Mouse (Mus musculus) left cerebral cortex, adult 2 months (tissue): Measurements from ENCODE around the gene Cxcl10. TPM values are rescaled to one million over a fixed set of nuclear protein-coding genes. Genes with fewer than 3 reads are reported as not detected.

Experiments used
- DNase-seq, 2 experiments: peaks; one replicate each; pipeline ENCODE4 v3.0.0; 2021 to 2022; ENCODE audit warnings: low spot score in 2 of 2, mixed read lengths in 1 of 2; ENCODE audit errors: extremely low spot score in 1 of 2
- H3K27ac ChIP-seq: fragments of 200-600 bp; 2 replicates; pipeline ENCODE4 v1.8.1; 2022
- H3K4me3 ChIP-seq: fragments of 200-600 bp; 2 replicates; pipeline ENCODE4 v1.8.1; 2022
- CTCF ChIP-seq: fragments of 200-600 bp; IDR thresholded peaks from 2 replicates; pipeline ENCODE4 v1.8.1; 2022; ENCODE audit warnings: antibody characterized with exemption, mild to moderate bottlenecking, moderate library complexity
- intact Hi-C: fragments of 180-260 bp; cut with DNase I; formaldehyde crosslinking; loops from one replicate; pipeline ENCODE4 v1.15.1; 2025
- long read RNA-seq, 2 experiments: library from polyadenylated mRNA; stranded (forward); transcript quantifications; one replicate each; pipeline ENCODE4 v2.0.0; 2021; ENCODE audit warnings: borderline mapping rate in 2 of 2
- total RNA-seq, 2 experiments: library from RNA; stranded (reverse); gene quantifications; 2 replicates each; pipeline ENCODE4 v1.2.3; 2021

The Cxcl10 gene
- not detected for total RNA-seq
- long read RNA-seq, experiment 1 = 0 reads
- long read RNA-seq, experiment 2 = 0 reads

DNA sequence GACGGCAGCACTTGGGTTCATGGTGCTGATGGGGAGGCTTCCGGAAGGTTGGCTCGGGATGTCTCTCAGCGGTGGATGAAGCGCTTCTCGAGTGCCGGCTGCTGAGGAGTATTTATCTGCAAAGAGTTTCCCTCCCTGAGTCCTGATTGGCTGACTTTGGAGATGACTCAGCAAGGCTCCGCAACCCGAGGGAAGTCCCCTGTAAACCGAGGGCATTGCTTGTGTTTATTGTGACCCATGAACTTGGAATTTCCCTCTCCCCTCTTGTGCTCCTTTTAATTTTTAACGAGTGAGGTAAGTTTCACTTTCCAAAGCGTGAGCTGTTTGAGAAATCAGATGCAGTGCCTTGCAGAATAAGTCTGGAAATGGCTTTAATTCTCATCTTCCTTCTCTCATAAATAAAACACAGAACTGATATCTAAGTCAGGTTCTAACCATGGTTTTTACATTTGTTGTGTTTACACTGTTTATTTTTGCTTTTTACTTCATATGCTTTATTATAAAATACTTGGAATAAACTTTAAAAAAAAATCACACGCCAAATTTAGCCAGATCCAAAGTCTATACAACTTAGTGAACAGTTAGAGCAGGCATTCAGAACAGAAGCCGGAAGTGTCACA is at the start of gene Cxcl10:
Cxcl10 (minus strand) TSS at position 96 of the 620 bp plus-strand sequence.
- intact Hi-C loops = no loop called here
- DNase-seq = peak in 1 of 2 experiments; percentile 15

DNA sequence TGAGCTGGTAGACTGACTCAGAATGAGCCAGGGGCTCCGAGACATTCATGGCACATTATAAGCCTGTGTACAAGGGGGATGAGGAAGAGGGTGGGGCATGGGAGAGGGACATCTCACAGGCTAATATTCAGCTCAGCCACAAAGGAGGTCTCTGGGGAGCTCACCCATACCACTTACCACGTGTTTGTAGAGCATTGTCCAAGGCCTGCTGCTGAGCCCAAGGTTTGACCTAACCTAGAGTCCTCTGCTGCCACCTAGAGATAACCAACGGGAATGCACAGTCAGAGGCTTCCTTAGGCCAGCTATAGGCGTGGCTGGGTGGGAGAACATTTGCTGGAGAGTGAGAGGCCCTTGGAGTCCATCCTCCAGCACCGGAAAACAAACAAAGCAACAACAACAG is 49.5 kb upstream of the Cxcl10 start:
- no peak overlapping the region for H3K27ac ChIP-seq
- no peak overlapping the region for H3K4me3 ChIP-seq
- intact Hi-C loops = no loop called here
- DNase-seq = peak; percentile 63 to 71
- peak; percentile 70 for TF ChIP-seq CTCF

More for the DNA sequence above, at the start of gene Cxcl10:
- Histone ChIP-seq H3K4me3 (peak within 1 kb of the TSS; percentile 23), H3K27ac (no peak within 1 kb of the TSS)
- TF ChIP-seq CTCF = no peak

DNA sequence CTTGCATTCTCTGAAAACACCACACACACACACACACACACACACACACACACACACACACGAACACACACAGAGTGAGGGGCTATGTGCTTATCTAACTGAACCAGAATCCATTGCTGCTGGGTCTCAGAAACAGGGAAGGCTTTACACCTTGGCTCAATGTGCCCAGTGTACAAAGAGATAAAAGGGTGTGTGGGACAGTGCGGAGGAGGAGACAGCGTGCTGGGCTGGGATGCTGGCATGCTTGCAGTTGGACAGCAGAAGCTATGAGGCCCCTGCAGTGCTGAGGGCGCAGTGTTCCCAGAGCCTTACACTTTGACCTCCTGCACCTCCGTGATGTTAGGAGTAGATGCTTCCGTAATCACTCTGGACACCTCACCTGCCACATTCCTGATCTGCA is 47.8 kb upstream of the Cxcl10 start:
- DNase-seq = no peak
- TF ChIP-seq CTCF = no peak
- Histone ChIP-seq H3K4me3 (no peak overlapping the region), H3K27ac (no peak overlapping the region)
- intact Hi-C loops = no loop called here

DNA sequence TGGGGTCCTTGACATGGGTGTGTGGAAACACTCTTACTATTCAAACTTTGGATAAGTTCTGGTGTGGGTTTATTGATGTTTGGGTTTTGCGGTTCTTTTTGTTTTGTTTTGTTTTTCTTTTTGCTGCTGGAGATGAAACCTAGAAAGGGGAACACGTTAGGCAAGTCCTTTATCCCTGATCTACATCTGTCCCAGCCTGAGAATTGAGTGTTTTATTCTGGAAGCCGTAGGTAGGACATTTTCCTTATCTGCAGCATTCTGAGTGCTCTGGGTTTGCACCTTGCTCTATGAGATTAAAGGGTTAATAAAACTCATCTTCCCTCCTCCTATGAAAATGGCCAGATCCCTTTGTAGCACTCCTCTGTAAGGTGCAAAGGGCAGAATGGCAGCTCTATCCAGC is 47.1 kb upstream of the Cxcl10 start:
- H3K27ac ChIP-seq = no peak overlapping the region
- intact Hi-C loops = no loop called here
- TF ChIP-seq CTCF = no peak
- H3K4me3 ChIP-seq = no peak overlapping the region
- no peak for DNase-seq

DNA sequence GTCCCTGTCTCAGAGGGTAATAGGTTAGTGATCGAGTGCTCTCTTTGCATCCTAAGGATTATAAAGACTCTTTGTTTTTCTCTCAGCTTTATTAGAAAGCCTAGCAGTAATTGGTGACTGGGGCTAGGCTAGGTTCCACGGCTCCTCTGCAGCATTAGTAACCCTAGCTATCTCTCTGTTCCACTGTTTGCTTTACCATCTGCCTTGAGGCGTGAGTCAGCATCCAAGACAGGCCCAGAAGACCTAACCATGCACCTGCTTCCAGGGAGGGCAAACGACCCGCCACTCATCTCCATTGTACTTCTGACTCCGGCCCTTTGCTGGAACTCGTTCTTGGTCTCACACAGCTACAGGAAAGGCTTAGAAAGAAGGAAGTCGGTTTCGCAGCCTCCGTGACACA is 45.2 kb upstream of the Cxcl10 start:
- TF ChIP-seq CTCF = no peak
- intact Hi-C loops = no loop called here
- no peak overlapping the region for H3K4me3 ChIP-seq
- no peak for DNase-seq
- no peak overlapping the region for H3K27ac ChIP-seq

DNA sequence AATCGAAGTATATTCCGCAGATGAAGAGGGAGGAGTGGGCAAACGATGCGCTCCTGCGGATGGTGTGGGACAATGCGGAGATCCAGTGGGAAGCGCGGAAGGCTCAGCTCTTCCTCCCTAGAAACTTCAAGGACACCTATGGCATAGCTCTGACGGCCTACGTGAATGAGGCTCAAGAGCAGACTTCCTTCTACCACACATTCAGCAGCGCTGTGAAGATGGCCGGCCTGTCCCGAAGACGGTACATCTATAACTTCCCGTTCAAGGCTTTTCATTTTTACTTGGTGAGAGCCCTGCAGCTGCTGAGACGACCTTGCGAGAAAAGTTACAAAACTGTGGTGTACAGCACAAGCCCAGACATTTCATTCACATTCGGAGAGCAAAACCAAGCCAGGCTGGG is 43.9 kb upstream of the Cxcl10 start:
- no peak for TF ChIP-seq CTCF
- intact Hi-C loops = no loop called here
- Histone ChIP-seq H3K27ac (no peak overlapping the region), H3K4me3 (no peak overlapping the region)
- no peak for DNase-seq

DNA sequence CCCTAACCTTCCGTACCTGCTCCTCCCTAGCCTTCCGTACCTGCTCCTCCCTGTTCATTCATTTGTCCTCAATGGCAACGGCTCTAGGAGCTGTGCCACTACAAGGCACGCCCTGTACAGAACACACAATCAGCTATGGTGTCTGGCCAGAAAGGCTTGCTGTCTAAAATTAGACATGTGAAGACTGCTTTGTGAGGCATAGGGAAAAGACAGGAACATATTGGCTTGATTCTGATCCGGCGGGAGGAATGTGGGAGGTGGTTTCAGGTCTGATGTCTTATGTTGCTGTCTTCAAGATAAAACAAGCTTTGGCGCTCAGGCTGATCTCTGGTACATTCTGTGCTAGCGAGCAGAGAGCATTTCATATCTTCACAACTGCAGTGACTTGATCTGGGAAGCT is 41.9 kb upstream of the Cxcl10 start:
- H3K4me3 ChIP-seq = no peak overlapping the region
- intact Hi-C loops = no loop called here
- no peak for DNase-seq
- no peak for TF ChIP-seq CTCF
- no peak overlapping the region for H3K27ac ChIP-seq

DNA sequence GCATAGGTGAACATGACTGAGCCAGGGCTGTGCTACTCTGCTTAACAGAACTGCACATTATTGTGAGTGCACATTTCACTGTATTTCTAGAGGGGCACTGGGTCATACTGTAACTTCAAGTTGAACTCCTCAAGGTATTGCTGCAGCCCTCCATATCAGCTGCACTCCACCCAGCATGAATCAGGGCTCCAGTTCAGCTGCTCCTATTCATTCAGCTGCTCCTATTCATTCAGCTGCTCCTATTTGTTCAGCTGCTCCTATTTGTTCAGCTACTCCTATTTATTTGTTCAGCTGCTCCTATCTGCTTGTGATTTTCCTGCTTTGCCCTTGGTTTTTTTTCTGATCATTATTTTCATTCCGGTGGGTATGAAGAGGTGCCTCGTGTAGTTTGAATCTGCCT is 41.3 kb upstream of the Cxcl10 start:
- no peak overlapping the region for H3K4me3 ChIP-seq
- no peak overlapping the region for H3K27ac ChIP-seq
- intact Hi-C loops = no loop called here
- no peak for TF ChIP-seq CTCF
- DNase-seq = no peak

DNA sequence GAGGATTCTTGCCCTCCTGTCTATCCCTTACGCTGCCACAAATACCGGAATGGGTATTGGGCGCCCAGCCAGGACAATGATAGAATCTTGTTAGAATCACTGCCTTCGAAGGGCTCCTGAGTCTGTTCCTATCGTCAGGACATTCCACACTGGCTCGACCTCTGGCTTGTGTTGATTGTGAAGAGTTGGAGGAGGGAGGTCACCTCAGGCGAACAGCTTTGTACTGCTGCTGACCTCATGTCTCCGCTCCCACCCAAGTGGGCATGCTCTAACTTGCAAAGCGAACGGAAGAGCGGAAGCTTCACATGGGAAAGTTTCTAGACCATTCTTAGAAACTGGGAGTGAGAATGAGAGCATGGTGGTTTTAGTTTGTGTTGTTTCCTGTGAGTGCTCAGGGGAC is 38.7 kb upstream of the Cxcl10 start:
- intact Hi-C loops = no loop called here
- Histone ChIP-seq H3K27ac (no peak overlapping the region), H3K4me3 (no peak overlapping the region)
- DNase-seq = no peak
- TF ChIP-seq CTCF = no peak

DNA sequence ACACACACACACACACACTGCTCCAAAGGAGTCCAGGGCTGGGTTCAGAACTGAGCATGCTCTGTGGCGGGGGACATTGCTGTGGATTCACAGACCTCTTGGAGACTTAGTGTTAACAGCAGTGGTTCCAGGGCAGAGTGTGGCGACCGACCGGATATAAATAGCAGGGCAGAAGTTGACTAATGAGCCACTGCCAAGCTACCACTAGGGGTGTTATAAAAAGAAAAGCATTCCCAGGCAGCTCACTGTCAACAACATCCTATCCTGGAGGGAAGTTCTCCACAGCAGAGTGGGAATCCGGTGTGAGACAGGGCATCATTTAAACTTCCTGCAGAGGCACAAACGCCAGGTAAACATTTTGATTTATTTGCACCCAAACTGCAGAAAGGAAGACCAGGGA is 38.0 kb upstream of the Cxcl10 start:
- no peak overlapping the region for H3K27ac ChIP-seq
- peak; percentile 22 for TF ChIP-seq CTCF
- intact Hi-C loops = no loop called here
- DNase-seq = no peak
- no peak overlapping the region for H3K4me3 ChIP-seq

DNA sequence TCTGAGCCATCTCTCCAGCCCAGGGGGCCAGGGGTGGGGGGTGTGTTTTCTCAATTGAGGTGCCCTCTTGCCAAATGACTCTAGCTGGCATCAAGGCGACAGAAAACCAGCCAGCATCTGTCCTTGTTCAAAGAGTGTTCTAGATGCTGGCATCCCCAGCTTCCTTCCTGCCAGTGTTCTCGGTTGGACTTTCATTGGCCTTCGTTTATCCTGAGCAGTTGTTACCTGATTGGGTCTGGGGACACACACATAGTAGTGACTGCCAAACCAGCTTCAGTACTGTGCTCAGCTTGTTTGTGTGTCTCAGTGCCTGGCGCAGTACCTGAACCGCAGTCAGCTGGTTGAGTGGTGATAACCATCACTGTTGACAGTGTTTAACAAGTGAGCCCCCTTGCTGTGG is 37.4 kb upstream of the Cxcl10 start:
- intact Hi-C loops = no loop called here

DNA sequence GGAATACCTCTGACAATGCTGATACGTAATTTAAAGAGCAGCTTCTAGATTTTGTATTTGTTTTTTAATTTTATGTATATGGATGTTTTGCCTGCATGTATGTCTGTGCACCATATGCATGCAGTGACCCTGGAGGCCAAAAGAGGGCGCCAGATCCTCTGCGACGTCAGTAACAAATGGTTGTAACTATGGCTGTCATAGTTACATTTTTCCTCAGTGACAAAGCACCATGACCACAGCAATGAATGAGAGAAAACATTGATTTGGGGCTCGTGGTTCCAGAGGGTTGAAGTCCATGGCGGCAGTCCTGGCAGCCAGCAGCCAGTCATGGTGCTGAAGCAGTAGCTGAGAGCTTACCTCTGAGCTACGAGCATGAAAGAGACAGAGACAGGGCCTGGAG is 36.2 kb upstream of the Cxcl10 start:
- Histone ChIP-seq H3K4me3 (no peak overlapping the region), H3K27ac (no peak overlapping the region)
- TF ChIP-seq CTCF = peak; percentile 50
- no peak for DNase-seq
- intact Hi-C loops = no loop called here

More for the DNA sequence above, 37.4 kb upstream of the Cxcl10 start:
- H3K27ac ChIP-seq = no peak overlapping the region
- no peak overlapping the region for H3K4me3 ChIP-seq
- TF ChIP-seq CTCF = no peak
- DNase-seq = no peak

DNA sequence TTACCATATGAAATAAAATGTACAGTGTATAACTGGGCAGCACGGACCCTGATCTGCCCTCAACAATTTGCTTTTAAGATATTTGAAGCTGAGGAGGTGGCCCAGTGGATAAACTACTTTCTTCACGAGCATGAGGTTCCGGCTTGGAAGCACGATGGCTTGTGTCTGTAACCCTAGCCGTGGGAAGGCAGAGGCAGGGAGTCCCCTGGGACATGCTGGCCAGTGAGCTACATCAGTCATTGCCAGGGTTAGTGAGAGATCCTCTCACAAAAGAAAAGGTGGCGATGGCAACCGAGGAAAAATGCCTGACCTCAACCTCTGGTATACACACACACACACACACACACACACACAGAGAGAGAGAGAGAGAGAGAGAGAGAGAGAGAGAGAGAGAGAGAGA is 35.1 kb upstream of the Cxcl10 start:
- no peak overlapping the region for H3K27ac ChIP-seq
- no peak for DNase-seq
- H3K4me3 ChIP-seq = no peak overlapping the region
- TF ChIP-seq CTCF = no peak
- intact Hi-C loops = no loop called here
